Mouse (Mus musculus): Measurements from ENCODE around the gene Tmsb15b2.
"Not testable (repeated sequence)": the region's sequence is repeated elsewhere in the genome, so short reads cannot be mapped to it uniquely, and the experiment has no call there.

Gene Tmsb15b2

DNA sequence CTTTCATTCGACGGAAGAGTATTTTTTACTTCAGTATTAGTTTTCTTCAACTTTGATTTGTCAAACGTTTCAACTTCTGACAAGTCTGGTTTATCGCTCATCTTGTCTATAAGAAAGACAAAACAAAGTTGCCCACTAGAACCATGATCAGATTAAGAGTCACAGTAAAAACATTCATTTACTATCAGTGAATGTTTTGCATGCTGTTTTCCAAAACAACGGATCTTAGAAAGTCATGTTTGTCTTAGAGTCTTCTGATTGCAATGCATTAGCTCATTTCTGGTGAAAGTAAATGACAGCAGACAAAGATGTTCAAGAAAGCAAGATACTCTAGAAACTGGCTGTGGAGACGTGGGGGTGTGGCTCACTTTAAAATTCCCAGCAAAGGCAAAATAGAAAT, at the start of gene Tmsb15b2:
Tmsb15b2 (minus strand) TSS at position 101 of the 400 bp plus-strand sequence.
- not testable (repeated sequence) for DNase-seq (ENCODE audit: low spot score in 2 of 2)

DNA sequence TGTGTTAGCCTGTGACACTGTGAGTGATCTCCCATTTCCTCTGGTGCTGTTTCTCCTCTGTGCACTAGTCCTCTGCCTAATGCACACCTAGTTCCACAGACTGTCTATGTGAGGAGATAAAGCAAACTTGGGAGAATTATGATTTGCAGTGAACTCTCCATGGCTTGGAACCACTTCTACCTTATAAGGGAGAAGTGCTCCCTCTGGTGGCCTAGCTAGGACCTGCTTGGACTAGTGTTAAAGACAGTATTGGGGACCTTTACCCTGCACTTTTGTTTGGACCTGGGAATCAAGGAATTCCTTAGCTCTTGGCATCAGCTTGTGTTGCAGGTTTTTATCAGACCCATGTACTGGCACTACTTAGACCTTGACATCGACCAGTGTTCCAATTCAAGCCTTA, 44.0 kb upstream of the Tmsb15b2 start:
- peak; percentile 29 to 75 for DNase-seq (ENCODE audit: low spot score in 2 of 2)

DNA sequence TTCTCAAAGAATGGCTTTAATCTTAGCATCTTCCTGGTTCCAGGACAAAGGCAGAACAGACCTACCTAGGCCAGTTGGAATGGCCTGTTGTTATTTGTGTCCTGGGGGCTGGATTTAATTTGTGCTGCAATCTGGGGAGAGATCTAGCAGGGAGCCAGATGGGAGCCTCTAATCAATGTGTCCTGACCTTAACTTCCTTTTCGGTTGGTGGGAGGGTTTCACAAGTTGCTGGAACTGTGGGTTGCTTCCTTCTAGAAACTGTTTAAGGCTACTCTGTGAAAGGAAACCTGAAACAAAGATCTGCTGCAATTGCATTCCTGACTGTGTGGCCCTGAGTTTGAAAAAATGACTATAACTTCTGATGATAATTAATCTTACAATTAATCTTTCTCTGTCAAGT, 42.4 kb upstream of the Tmsb15b2 start:
- no peak for DNase-seq (ENCODE audit: low spot score in 2 of 2)

DNA sequence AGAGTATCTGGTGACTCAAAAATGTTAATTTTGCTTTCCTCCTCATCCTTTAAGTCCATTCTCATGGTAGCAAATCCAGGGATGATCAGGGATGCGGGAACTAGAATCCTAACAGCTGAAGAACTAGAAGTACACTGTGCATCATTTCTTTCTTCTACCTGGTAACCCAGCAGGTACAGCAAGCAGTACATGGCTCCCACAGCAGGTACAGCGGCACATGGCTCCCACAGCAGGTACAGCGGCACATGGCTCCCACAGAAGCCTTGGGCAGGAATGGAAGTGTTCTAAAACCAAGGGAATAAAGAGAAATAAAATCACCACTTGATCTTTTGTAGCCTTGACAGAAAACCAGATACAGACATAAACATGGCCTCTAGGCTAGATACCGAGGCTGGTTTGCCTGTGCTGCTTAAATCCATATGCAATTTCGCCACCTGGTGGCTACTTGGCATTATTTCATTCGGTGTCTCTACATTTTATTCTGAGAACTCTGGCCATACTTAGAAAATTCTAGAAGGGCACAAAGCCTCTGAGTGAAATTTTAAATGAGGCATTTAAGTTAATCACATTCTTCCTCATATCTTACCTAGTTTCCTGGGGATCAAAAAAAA, 39.9 kb upstream of the Tmsb15b2 start:
- DNase-seq (ENCODE audit: low spot score in 2 of 2): peak in 1 of 2 experiments; percentile 57

DNA sequence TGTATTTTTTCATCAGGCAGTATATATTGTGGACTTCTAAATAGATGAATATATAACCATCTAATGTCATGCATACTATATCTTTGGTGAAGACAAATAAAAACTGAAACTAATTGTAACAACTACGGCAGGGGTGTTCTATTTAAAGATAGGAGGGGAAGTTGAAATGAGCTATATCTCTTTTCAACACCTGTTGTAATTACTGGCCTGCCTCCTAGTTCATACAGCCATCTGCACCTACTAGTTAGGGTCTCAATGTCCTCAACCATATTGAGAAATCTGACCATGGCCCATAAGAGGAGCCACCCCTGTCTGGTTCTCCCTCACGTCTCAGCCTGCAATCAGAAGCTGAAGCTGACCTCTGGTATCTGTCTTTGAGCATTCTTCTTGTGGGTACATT, 21.0 kb upstream of the Tmsb15b2 start:
- DNase-seq (ENCODE audit: low spot score in 2 of 2): no peak

DNA sequence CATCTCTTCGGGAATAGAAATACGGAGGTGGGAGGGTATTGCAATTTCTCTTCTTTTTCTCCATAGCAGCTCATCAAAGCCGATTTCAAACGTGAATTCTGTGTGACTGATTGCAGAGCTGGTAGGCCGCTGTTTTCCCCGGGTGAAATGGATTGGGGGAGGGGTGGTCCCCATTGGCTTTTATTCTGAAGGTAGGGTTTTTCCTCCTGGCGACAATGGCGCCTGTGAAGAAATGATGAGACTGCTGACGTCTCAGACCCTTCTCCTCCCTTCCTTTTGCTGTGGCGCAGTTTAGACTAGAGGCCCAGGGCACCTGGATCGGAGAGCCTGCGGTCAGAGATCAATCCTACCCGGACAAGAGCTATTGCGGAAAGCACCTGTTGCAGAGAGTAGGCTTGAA, 18.3 kb upstream of the Tmsb15b2 start:
- no peak for DNase-seq (ENCODE audit: low spot score in 2 of 2)

DNA sequence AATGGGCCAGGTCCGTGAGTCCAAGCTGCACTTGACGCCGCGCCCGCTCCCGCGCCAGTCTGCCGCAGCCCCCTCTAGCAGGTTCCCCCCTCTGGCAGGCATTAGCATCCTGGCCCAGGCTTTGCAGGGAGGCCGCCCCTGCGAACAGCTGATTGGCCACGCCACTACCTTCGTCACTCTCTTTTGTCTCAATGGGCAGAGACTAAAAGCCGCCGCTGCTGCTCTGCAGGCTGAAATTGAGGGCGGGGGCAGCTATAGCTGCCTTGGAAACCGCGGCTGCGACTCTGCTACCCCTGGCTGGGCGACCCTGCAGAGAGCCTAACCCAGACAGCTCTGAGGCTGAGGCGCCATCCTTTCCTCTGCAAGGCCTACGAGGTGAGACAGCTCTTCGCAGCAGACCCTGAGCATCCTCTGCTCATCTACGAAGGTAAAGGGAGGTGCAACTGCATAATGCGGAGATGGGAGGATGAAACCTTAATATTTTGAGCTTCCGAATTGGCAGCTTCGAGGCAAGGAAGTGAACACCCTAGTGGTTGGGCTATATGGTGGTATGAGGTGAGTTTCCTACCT, 17.8 kb upstream of the Tmsb15b2 start, which contains the start of gene Zcchc18:
Zcchc18 (plus strand) TSS at position 178 of the 570 bp plus-strand sequence.
- DNase-seq (ENCODE audit: low spot score in 2 of 2): peak; percentile 10 to 58

DNA sequence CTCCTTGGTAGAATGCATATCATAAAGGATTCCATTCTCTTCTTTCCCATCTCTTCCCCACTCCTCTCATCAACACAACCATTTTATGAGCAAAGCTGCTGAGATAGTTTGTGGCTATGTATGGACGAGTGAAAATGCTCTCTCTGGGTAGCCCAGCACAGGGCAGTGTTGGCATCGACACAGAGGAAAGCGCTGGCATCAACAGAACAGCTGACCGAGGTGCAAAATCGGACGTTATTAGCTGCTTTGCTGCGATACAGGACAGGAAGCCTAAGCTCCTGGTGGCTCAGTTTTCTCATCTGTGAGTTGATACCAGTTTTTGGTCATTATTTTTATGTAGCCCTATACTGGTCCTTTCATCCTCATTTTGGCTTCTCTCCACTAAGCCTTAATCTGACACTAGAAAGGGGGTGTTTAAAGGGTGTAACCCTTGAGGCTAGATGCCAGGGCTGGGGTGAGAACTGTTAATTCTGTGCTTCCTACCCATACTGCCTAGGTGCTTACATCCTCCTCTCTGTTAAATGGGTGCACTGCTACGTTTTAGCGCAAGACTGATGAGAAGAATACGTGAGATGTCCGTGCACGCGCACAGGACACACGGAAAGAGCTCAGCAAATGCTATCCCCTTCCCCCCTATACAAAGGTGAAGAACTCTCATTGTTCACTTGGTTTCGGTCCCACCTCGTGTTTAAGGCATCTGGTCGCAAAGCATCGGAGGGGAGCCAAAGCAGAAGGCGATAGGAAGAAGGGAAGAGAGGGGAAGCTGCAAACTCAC, 17.1 kb upstream of the Tmsb15b2 start:
- DNase-seq (ENCODE audit: low spot score in 2 of 2): no peak

DNA sequence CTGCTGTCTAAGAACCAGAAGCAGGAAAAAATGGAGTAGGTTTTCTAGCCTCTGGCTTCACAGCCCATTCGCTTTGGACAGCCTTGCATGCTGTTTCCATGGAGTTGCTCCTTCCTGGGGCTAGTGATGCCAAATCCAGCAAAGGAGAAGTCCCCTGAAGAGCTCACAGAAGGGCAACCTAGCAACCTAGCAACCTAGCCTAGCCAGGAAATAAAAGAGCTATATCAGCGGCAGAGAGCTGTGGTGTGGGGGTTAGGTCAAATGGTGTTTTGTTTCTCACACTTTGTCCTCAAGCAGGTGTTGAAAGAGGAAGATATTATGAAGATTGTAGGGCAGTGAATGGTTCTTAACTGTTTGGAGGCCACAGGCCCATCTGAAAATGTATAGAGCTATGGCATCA, 16.0 kb upstream of the Tmsb15b2 start:
- no peak for DNase-seq (ENCODE audit: low spot score in 2 of 2)

DNA sequence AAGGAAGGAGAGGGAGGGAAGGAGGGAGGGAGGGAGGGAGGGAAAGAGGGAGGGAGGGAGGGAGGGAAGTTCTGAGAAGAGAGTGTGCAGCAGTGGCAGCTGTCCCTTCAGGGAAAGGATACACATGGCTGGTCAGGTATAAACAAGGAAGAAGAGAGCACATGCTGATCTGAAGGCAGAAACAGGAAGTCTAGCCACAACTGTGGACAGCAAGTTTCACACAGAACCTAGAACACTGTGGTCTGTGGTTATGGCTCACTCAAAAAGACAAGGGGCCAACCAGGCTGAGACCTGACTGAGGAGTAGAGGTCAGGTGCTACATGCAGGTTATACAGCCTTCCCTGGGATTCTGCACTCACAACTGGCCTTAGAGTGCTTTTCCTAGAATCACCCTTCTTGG, 10.7 kb upstream of the Tmsb15b2 start:
- DNase-seq (ENCODE audit: low spot score in 2 of 2): peak in 1 of 2 experiments; percentile 17

DNA sequence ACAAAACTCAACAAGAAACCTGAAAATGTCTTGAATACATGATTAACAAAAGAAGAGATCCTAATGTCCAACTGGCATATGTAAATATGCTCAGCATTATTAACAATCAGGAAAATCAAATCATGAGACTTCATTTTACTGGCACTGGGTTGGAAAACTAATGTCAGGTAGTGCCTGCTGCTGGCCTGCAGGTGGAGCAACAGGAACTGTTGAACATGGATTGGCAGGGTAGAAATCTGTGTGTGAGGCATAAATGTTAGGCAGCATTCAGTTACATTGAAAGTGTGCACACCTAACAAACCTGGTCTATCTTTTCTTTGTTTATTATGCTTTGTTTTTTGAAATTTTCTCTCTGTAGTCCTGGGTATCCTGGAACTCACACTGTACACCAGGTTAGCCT, 3.3 kb upstream of the Tmsb15b2 start:
- peak in 1 of 2 experiments; percentile 17 for DNase-seq (ENCODE audit: low spot score in 2 of 2)

DNA sequence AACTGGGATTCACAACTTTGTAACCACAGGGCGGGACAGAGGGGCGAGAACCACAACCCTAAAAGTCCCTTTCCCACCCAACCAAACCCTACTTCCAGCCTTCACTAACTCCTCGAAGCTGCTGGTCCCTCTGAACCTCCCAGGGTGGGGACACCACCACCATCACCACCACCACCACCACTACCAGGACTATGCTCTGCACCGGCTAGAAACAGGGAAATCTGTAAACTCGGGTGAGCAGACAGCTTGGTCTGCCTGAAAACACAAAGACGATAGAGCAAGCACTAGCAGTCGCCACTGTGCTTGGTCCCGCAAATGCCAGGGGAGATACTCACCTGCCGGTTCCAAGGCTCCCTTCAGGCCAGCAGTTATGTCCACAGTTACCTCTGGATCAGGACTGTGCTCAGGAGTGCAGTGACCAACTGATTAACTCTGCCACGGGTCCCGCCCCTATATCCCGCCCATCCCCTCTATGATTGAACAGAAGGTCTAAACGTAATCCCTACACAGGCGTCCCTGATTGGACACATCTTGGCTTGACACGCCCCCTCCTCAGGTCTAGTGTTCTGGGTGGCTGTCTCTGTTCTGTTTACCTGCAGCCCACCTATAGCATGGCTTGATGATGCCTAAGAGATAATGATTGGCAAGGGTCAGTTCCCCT, 1.3 kb upstream of the Tmsb15b2 start, which contains the start of the genes Tmsb15l and Tmsb15b1:
Tmsb15l (minus strand) TSS at position 446 of the 661 bp plus-strand sequence.
Tmsb15b1 (minus strand) TSS at position 451 of the 661 bp plus-strand sequence.
- peak in 1 of 2 experiments; percentile 69 for DNase-seq (ENCODE audit: low spot score in 2 of 2)

DNA sequence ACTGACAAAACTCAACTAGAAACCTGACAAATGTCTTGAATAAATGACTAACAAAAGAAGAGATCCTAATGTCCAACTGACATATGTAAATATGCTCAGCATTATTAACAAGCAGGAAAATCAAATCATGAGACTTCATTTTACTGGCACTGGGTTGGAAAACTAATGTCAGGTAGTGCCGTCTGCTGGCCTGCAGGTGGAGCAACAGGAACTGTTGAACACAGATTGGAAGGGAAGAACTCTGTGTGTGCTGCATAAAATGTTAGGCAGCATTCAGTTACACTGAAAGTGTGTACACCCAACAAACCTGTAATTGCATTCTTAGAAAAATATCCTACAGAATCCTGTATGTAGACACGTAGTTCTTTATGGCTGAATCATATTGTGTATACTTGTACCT, 15.6 kb downstream of the Tmsb15b2 start:
- peak in 1 of 2 experiments; percentile 16 for DNase-seq (ENCODE audit: low spot score in 2 of 2)

DNA sequence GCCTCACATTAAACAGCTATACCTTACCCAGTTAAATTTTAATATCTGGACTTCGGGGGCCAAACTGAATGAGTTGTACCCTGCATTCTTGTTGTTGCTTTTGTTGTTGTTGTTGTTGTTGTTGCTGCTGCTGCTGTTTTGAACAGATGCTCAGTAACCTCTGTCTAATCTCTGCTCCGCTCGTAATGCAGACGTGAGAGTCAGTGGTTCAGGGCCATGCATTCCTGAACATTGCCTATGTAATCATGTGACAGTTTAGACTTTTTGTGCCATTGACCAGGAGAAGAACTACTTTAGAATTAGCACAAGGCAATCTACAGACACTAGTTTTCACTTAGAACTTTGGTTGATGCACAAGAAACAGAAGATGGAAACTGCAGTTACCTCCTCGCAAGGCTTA, 17.0 kb downstream of the Tmsb15b2 start:
- not testable (repeated sequence) for DNase-seq (ENCODE audit: low spot score in 2 of 2)

DNA sequence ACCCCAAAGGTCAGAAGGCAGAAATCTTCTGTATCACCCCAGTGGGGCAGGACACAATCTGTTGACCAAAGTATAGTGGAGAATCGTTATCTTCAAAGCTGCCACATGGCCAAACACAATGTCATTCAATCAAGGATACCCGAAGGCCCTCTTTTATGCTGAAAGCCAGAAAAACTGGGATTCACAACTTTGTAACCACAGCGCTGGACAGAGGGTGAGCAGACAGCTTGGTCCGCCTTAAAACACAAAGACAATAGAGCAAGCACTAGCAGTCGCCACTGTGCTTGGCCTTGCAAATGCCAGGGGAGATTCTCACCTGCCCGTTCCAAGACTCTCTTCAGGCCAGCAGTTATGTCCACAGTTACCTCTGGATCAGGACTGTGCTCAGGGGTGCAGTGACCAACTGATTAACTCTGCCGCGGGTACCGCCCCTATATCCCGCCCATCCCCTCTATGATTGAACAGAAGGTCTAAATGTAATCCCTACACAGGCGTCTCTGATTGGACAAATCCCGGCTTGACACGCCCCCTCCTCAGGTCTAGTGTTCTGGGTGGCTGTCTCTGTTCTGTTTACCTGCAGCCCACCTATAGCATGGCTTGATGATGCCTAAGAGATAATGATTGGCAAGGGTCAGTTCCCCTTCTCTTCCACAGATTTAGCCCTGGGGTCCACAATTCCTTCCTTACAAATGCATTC, 17.6 kb downstream of the Tmsb15b2 start:
- DNase-seq (ENCODE audit: low spot score in 2 of 2): peak in 1 of 2 experiments; percentile 19

DNA sequence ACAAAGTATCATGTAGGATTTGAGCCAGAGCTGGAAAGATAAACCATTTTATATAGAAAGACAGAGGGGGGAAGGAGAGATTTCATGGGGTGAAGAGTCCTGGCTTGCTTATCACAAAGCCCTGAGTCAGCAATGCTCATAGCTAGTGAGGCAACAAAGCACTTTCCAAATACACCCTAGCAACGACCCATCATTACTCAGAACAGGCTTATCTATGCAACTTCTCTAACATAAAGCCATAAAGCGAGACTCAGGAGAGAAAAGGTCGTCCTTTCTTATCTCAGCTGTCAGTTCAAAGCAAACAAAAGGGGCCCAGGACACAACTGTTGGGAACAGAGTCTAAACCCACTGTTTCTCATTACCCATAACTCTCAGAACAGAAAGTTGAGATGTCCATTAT, 37.3 kb downstream of the Tmsb15b2 start:
- DNase-seq (ENCODE audit: low spot score in 2 of 2): no peak

DNA sequence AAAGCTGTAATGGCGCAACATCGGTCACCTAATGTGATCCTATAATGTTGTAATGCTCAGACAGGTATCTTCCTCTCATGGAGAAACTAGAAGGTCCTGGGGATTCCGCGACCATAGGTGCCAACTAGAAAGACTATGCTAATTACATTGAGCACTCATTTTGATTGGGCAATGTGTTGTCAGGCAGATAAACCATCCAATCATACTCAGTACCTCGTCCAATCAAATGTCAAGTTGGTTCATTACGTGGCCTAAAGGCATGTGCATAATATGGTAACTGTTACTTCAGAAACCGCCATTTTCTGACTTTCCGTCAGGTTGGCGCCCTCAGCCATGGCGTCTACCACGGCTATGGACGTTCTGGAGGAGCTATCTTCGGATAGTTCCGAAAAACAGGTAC, 48.3 kb downstream of the Tmsb15b2 start, which contains the start of gene H2bfm:
H2bfm (plus strand) TSS at position 295 of the 400 bp plus-strand sequence.
- DNase-seq (ENCODE audit: low spot score in 2 of 2): no peak

DNA sequence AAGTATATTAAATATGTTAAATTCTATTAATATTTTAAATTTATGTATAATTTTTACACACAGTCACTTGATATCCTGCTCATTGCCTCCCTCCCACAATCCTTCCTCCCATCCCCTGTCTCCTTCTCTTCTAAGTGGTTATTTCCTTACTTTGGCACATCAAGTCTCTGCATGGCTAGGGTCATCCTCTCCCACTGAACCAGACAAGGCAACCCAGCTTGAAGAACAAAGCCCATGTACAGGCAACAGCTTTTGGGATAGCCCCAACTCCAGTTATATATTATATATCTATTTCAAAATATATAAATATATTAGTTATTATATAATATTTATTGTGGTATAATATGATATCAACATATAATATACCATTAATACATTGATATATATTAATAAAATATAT, 49.4 kb downstream of the Tmsb15b2 start:
- no peak for DNase-seq (ENCODE audit: low spot score in 2 of 2)

Measured in spleen, postnatal 10 days (tissue).